Mouse (Mus musculus) bone marrow macrophage, adult 2 months (primary cell): Measurements from ENCODE around the gene Wdhd1. TPM values are rescaled to one million over a fixed set of nuclear protein-coding genes. Genes with fewer than 3 reads are reported as not detected.

ENCODE experiments used
- H3K27ac ChIP-seq: 2 replicates; pipeline ENCODE4 v1.5.1; 2012; ENCODE audit warnings: low read depth, low read length; ENCODE audit not compliant: insufficient read depth
- H3K4me1 ChIP-seq: 2 replicates; pipeline ENCODE4 v1.6.1; 2012; ENCODE audit warnings: low read length; ENCODE audit not compliant: control insufficient read depth, insufficient read depth
- H3K4me3 ChIP-seq: 2 replicates; pipeline ENCODE4 v1.5.1; 2012; ENCODE audit warnings: mild to moderate bottlenecking, low read length, moderate library complexity; ENCODE audit not compliant: insufficient read depth
- CTCF ChIP-seq: IDR thresholded peaks from 2 replicates; pipeline ENCODE4 v1.5.1; 2012; ENCODE audit warnings: low read depth, mild to moderate bottlenecking, low read length, moderate library complexity
- POLR2A ChIP-seq: IDR thresholded peaks from 2 replicates; pipeline ENCODE4 v1.6.1; 2012; ENCODE audit warnings: mild to moderate bottlenecking, low read depth, low read length, borderline replicate concordance
- polyA plus RNA-seq: library from polyadenylated mRNA; stranded (reverse); fragments of >200 nt; gene quantifications from 2 replicates; pipeline ENCODE4 v1.2.4, GENCODE M21; 2012; ENCODE audit not compliant: missing spikeins, insufficient read depth, insufficient read length

Gene Wdhd1
- polyA plus RNA-seq, 1 experiment: 16.7 TPM

GRCm38 (mm10) chr14:47283568-47283967 is 6.9 kb upstream of the Wdhd1 start:
- Histone ChIP-seq H3K27ac (no peak overlapping the region), H3K4me1 (peaks cover 4% of the 10 kb centered on the region), H3K4me3 (no peak overlapping the region)
- TF ChIP-seq POLR2A (no peak), CTCF (no peak)

- TF ChIP-seq POLR2A (no peak), CTCF (no peak)
- no peak overlapping the region for H3K27ac ChIP-seq
- peaks cover 4% of the 10 kb centered on the region for H3K4me1 ChIP-seq
- no peak overlapping the region for H3K4me3 ChIP-seq
Measured at GRCm38 (mm10) chr14:47281535-47281934, 4.9 kb upstream of the Wdhd1 start.

- 0 out of 2 replicates have a peak, but pooled peaks cover 2% of the 10 kb centered on the region for H3K4me1 ChIP-seq
- no peak for TF ChIP-seq POLR2A
- no peak overlapping the region for H3K4me3 ChIP-seq
- no peak overlapping the region for H3K27ac ChIP-seq
Measured at GRCm38 (mm10) chr14:47279058-47279457, 2.4 kb upstream of the Wdhd1 start.

- no peak for TF ChIP-seq CTCF
- no peak for TF ChIP-seq POLR2A
- Histone ChIP-seq H3K4me1 (0 out of 2 replicates have a peak, but pooled peaks cover 2% of the 10 kb centered on the region), H3K27ac (peak overlapping the region; percentile 34), H3K4me3 (peak overlapping the region; percentile 87)
Measured at GRCm38 (mm10) chr14:47276036-47276603, 537 bp downstream of the Wdhd1 start.

- H3K27ac ChIP-seq: no peak overlapping the region
- H3K4me1 ChIP-seq: 0 out of 2 replicates have a peak, but pooled peaks cover 2% of the 10 kb centered on the region
- peak overlapping the region; percentile 87 for H3K4me3 ChIP-seq
- TF ChIP-seq POLR2A (no peak), CTCF (no peak)
Measured at GRCm38 (mm10) chr14:47275417-47275816, 1.2 kb downstream of the Wdhd1 start.

- TF ChIP-seq CTCF (no peak), POLR2A (no peak)
- 0 out of 2 replicates have a peak, but pooled peaks cover 2% of the 10 kb centered on the region for H3K4me1 ChIP-seq
- H3K27ac ChIP-seq: no peak overlapping the region
Measured at GRCm38 (mm10) chr14:47273751-47274150, 2.9 kb downstream of the Wdhd1 start.

GRCm38 (mm10) chr14:47269706-47270105 is 7.0 kb downstream of the Wdhd1 start:
- Histone ChIP-seq H3K4me3 (no peak overlapping the region), H3K27ac (no peak overlapping the region), H3K4me1 (no peaks in the 10 kb centered on the region)
- TF ChIP-seq CTCF (no peak), POLR2A (no peak)

More at GRCm38 (mm10) chr14:47273751-47274150, 2.9 kb downstream of the Wdhd1 start:
- H3K4me3 ChIP-seq: no peak overlapping the region

- no peaks in the 10 kb centered on the region for H3K4me1 ChIP-seq
- no peak overlapping the region for H3K27ac ChIP-seq
- H3K4me3 ChIP-seq: no peak overlapping the region
- TF ChIP-seq CTCF (no peak), POLR2A (no peak)
Measured at GRCm38 (mm10) chr14:47269056-47269455, 7.6 kb downstream of the Wdhd1 start.

GRCm38 (mm10) chr14:47265829-47266228 is 10.8 kb downstream of the Wdhd1 start:
- H3K4me1 ChIP-seq: no peaks in the 10 kb centered on the region
- no peak overlapping the region for H3K4me3 ChIP-seq
- no peak overlapping the region for H3K27ac ChIP-seq
- TF ChIP-seq CTCF: no peak
- TF ChIP-seq POLR2A: no peak

GRCm38 (mm10) chr14:47264866-47265265 is 11.8 kb downstream of the Wdhd1 start:
- Histone ChIP-seq H3K4me1 (no peaks in the 10 kb centered on the region), H3K4me3 (no peak overlapping the region), H3K27ac (no peak overlapping the region)
- TF ChIP-seq POLR2A (no peak), CTCF (no peak)

GRCm38 (mm10) chr14:47249839-47250238 is 26.8 kb downstream of the Wdhd1 start:
- no peaks in the 10 kb centered on the region for H3K4me1 ChIP-seq
- TF ChIP-seq POLR2A (no peak), CTCF (no peak)
- no peak overlapping the region for H3K27ac ChIP-seq
- no peak overlapping the region for H3K4me3 ChIP-seq
